Mouse (Mus musculus) hindbrain, embryonic 10.5 days (tissue): ENCODE results near the gene Parp4. TPM values are rescaled to one million over a fixed set of nuclear protein-coding genes. Genes with fewer than 3 reads are reported as not detected.

Experiments
- DNase-seq: peaks from one replicate; pipeline ENCODE4 v3.0.0-alpha.2; 2017; ENCODE audit warnings: low spot score
- H3K27ac ChIP-seq: fragments of 300-500 bp; sonication (generic); 2 replicates; pipeline ENCODE4 v1.5.1; 2016; ENCODE audit warnings: mild to moderate bottlenecking, moderate library complexity
- H3K27me3 ChIP-seq: fragments of 300-500 bp; sonication (generic); 2 replicates; pipeline ENCODE4 v1.6.1; 2016; ENCODE audit warnings: mild to moderate bottlenecking; ENCODE audit not compliant: poor library complexity, insufficient read depth, severe bottlenecking
- H3K36me3 ChIP-seq: fragments of 300-500 bp; sonication (generic); 2 replicates; pipeline ENCODE4 v1.6.1; 2016; ENCODE audit warnings: mild to moderate bottlenecking, moderate library complexity
- H3K4me1 ChIP-seq: fragments of 300-500 bp; sonication (generic); replicated peaks from 2 replicates; pipeline ENCODE4 v1.6.1; 2016; ENCODE audit warnings: mild to moderate bottlenecking
- H3K4me3 ChIP-seq: fragments of 300-500 bp; sonication (generic); 2 replicates; pipeline ENCODE4 v1.5.1; 2016; ENCODE audit warnings: mild to moderate bottlenecking, moderate library complexity
- H3K9me3 ChIP-seq: fragments of 300-500 bp; sonication (generic); 2 replicates; pipeline ENCODE4 v1.6.1; 2016; ENCODE audit warnings: mild to moderate bottlenecking, moderate library complexity
- whole genome bisulfite sequencing: fragments of 180-500 bp; shearing (Covaris S2); methylation state at CpG from one replicate; pipeline ENCODE4 v1.1.7; 2016; 5-methylcytosine and 5-hydroxymethylcytosine counted together
- polyA plus RNA-seq: library from polyadenylated mRNA; unstranded; fragments of >200 nt; fragmentation: Nextera tagmentation; extraction: Ambion mirVana; gene quantifications from 2 replicates; pipeline ENCODE4 v1.2.1, GENCODE M21; 2016

Gene Parp4
- polyA plus RNA-seq, 1 experiment from 2014 or later: 1.7 TPM

GRCm38 (mm10) chr14:56575969-56576901 lies 816 bp downstream of the Parp4 start:
- Histone ChIP-seq H3K4me3 (peak overlapping the region; percentile 59), H3K27me3 (no peaks in the 10 kb centered on the region), H3K27ac (no peak overlapping the region), H3K9me3 (no peaks in the 10 kb centered on the region), H3K4me1 (peaks cover 14% of the 10 kb centered on the region), H3K36me3 (no peaks in the 10 kb centered on the region)
- DNase-seq: no peak
- 76% methylated on average over 18 of the region's 18 CpGs for WGBS

GRCm38 (mm10) chr14:56579011-56579410 lies 3.6 kb downstream of the Parp4 start:
- H3K4me1 ChIP-seq: peaks cover 8% of the 10 kb centered on the region
- DNase-seq: no peak
- H3K27ac ChIP-seq: no peak overlapping the region
- WGBS: 60% methylated on average over 8 of the region's 8 CpGs
- H3K27me3 ChIP-seq: no peaks in the 10 kb centered on the region
- H3K9me3 ChIP-seq: no peaks in the 10 kb centered on the region
- no peaks in the 10 kb centered on the region for H3K36me3 ChIP-seq
- no peak overlapping the region for H3K4me3 ChIP-seq

GRCm38 (mm10) chr14:56581117-56581516 lies 5.7 kb downstream of the Parp4 start:
- Histone ChIP-seq H3K36me3 (no peaks in the 10 kb centered on the region), H3K4me1 (no peaks in the 10 kb centered on the region), H3K9me3 (no peaks in the 10 kb centered on the region), H3K27me3 (no peaks in the 10 kb centered on the region), H3K4me3 (no peak overlapping the region), H3K27ac (no peak overlapping the region)
- WGBS: 59% methylated on average over 5 of the region's 5 CpGs
- no peak for DNase-seq

GRCm38 (mm10) chr14:56582294-56582693 lies 6.9 kb downstream of the Parp4 start:
- Histone ChIP-seq H3K27ac (no peak overlapping the region), H3K36me3 (no peaks in the 10 kb centered on the region), H3K4me1 (no peaks in the 10 kb centered on the region), H3K9me3 (no peaks in the 10 kb centered on the region), H3K27me3 (no peaks in the 10 kb centered on the region), H3K4me3 (no peak overlapping the region)
- 86% methylated on average over 6 of the region's 6 CpGs for WGBS
- no peak for DNase-seq

- H3K36me3 ChIP-seq: no peaks in the 10 kb centered on the region
- WGBS: 95% methylated on average over 9 of the region's 9 CpGs
- no peak overlapping the region for H3K27ac ChIP-seq
Measured at GRCm38 (mm10) chr14:56592191-56592590, 16.8 kb downstream of the Parp4 start.

GRCm38 (mm10) chr14:56594811-56595210 lies 19.4 kb downstream of the Parp4 start:
- H3K4me1 ChIP-seq: no peaks in the 10 kb centered on the region

More at GRCm38 (mm10) chr14:56592191-56592590, 16.8 kb downstream of the Parp4 start:
- Histone ChIP-seq H3K27me3 (no peaks in the 10 kb centered on the region), H3K4me3 (no peak overlapping the region), H3K9me3 (no peaks in the 10 kb centered on the region), H3K4me1 (no peaks in the 10 kb centered on the region)
- DNase-seq: no peak

GRCm38 (mm10) chr14:56598759-56599158 lies 23.3 kb downstream of the Parp4 start:
- WGBS: 40% methylated on average over 6 of the region's 6 CpGs

More at GRCm38 (mm10) chr14:56594811-56595210, 19.4 kb downstream of the Parp4 start:
- DNase-seq: no peak
- Histone ChIP-seq H3K36me3 (no peaks in the 10 kb centered on the region), H3K4me3 (no peak overlapping the region), H3K9me3 (no peaks in the 10 kb centered on the region), H3K27me3 (no peaks in the 10 kb centered on the region), H3K27ac (no peak overlapping the region)
- 86% methylated on average over 1 of the region's 1 CpGs for WGBS

GRCm38 (mm10) chr14:56602069-56602468 lies 26.6 kb downstream of the Parp4 start:
- no peak overlapping the region for H3K4me3 ChIP-seq
- WGBS: 92% methylated on average over 9 of the region's 9 CpGs
- no peak overlapping the region for H3K27ac ChIP-seq
- no peaks in the 10 kb centered on the region for H3K27me3 ChIP-seq
- H3K36me3 ChIP-seq: no peaks in the 10 kb centered on the region
- no peaks in the 10 kb centered on the region for H3K9me3 ChIP-seq
- H3K4me1 ChIP-seq: no peaks in the 10 kb centered on the region
- no peak for DNase-seq

More at GRCm38 (mm10) chr14:56598759-56599158, 23.3 kb downstream of the Parp4 start:
- Histone ChIP-seq H3K4me3 (no peak overlapping the region), H3K4me1 (no peaks in the 10 kb centered on the region), H3K27ac (no peak overlapping the region), H3K36me3 (no peaks in the 10 kb centered on the region), H3K27me3 (no peaks in the 10 kb centered on the region), H3K9me3 (no peaks in the 10 kb centered on the region)
- DNase-seq: peak; percentile 63

GRCm38 (mm10) chr14:56604438-56604837 lies 29.0 kb downstream of the Parp4 start:
- H3K27ac ChIP-seq: no peak overlapping the region
- no peaks in the 10 kb centered on the region for H3K9me3 ChIP-seq
- H3K27me3 ChIP-seq: no peaks in the 10 kb centered on the region
- 0 out of 2 replicates have a peak, but pooled peaks cover 4% of the 10 kb centered on the region for H3K36me3 ChIP-seq
- no peak for DNase-seq
- H3K4me3 ChIP-seq: no peak overlapping the region
- WGBS: 93% methylated on average over 5 of the region's 5 CpGs
- no peaks in the 10 kb centered on the region for H3K4me1 ChIP-seq

GRCm38 (mm10) chr14:56605136-56605535 lies 29.7 kb downstream of the Parp4 start:
- WGBS: 85% methylated on average over 4 of the region's 4 CpGs
- DNase-seq: no peak

GRCm38 (mm10) chr14:56613212-56613611 lies 37.8 kb downstream of the Parp4 start:
- DNase-seq: no peak
- no peaks in the 10 kb centered on the region for H3K27me3 ChIP-seq
- H3K27ac ChIP-seq: no peak overlapping the region
- 90% methylated on average over 3 of the region's 3 CpGs for WGBS
- H3K9me3 ChIP-seq: no peaks in the 10 kb centered on the region
- H3K4me1 ChIP-seq: no peaks in the 10 kb centered on the region
- H3K36me3 ChIP-seq: peaks cover 14% of the 10 kb centered on the region; the same call in 1 of the 2 replicates
- H3K4me3 ChIP-seq: no peak overlapping the region

More at GRCm38 (mm10) chr14:56605136-56605535, 29.7 kb downstream of the Parp4 start:
- Histone ChIP-seq H3K27me3 (no peaks in the 10 kb centered on the region), H3K4me3 (no peak overlapping the region), H3K27ac (no peak overlapping the region), H3K36me3 (peaks cover 9% of the 10 kb centered on the region; the same call in 1 of the 2 replicates), H3K9me3 (no peaks in the 10 kb centered on the region), H3K4me1 (no peaks in the 10 kb centered on the region)

GRCm38 (mm10) chr14:56617470-56617869 lies 42.1 kb downstream of the Parp4 start:
- H3K4me1 ChIP-seq: no peaks in the 10 kb centered on the region
- no peaks in the 10 kb centered on the region for H3K27me3 ChIP-seq
- no peak overlapping the region for H3K27ac ChIP-seq
- no peak overlapping the region for H3K4me3 ChIP-seq
- no peaks in the 10 kb centered on the region for H3K9me3 ChIP-seq
- 0 out of 2 replicates have a peak, but pooled peaks cover 5% of the 10 kb centered on the region for H3K36me3 ChIP-seq
- WGBS: 83% methylated on average over 1 of the region's 1 CpGs
- no peak for DNase-seq

GRCm38 (mm10) chr14:56620425-56620824 lies 45.0 kb downstream of the Parp4 start:
- Histone ChIP-seq H3K27me3 (no peaks in the 10 kb centered on the region), H3K36me3 (no peaks in the 10 kb centered on the region), H3K4me1 (no peaks in the 10 kb centered on the region), H3K9me3 (no peaks in the 10 kb centered on the region), H3K4me3 (no peak overlapping the region), H3K27ac (no peak overlapping the region)
- WGBS: 87% methylated on average over 8 of the region's 8 CpGs
- no peak for DNase-seq
